In the genomic region with DNA sequence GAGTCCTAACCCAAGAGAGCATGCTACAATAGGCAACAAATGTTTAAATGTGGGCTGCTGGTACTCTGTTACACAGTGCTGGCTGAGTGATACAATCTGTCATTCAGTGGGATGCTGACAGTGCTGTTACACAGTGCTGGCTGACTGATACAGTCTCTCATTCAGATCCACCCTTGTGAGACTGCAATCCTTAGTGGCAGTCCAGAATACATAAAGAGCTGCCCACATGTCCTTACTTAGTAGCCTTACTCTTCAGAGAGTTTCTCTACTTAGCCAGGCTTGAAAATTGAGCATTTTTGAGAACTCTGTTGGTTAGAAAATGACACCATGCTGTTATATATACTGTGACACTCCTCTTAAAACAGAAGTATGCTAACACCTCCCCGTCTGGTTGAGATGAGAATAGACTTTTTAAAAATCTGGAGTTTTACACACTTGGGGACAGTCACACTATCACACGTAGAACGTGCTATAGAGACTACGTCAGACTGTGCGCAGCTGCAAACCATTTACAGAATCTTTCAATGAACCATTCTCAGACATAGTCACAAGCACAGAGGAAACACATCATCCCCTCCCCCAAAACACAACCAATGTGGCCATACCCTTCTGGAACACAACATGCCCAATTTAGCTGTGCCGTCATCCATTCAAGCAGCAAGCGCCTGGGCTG, we compare ENCODE assay signal across 17 mouse cellular contexts. TPM values are rescaled to one million over a fixed set of nuclear protein-coding genes. Genes with fewer than 3 reads are reported as not detected.
"Had no signal": no experiment of that assay in that cellular context is flagged by ENCODE, and none has a peak within 500 bp of the region (broad histone marks: within the 10 kb centered on the region; RNA-seq: fewer than 3 reads in every experiment).

No protein-coding gene starts in this region.

- H3K27me3 ChIP-seq: neural tube, embryonic 15.5 days had no signal

- H3K9me3 ChIP-seq: limb, embryonic 15.5 days; liver, embryonic 12.5 days; midbrain, embryonic 10.5 days; neural tube, embryonic 15.5 days had no signal

- DNase-seq: kidney, adult 8-10 months; kidney, postnatal 25 days; lung, embryonic 14.5 days; lung, postnatal 10 days; lung, postnatal 4 days; midbrain, embryonic 14.5 days; thymus, adult 18-20 months; thymus, postnatal 14 days had no signal

- H3K4me3 ChIP-seq: limb, embryonic 15.5 days; liver, embryonic 12.5 days; midbrain, embryonic 10.5 days; myocyte; neural tube, embryonic 15.5 days had no signal

- H3K4me2 ChIP-seq: limb, embryonic 15.5 days; liver, embryonic 12.5 days; lung, embryonic 14.5 days; neural tube, embryonic 15.5 days had no signal

- ATAC-seq: intestine, embryonic 16.5 days; liver, embryonic 12.5 days had no signal

- H3K27ac ChIP-seq: limb, embryonic 15.5 days; liver, embryonic 12.5 days; midbrain, embryonic 10.5 days; neural tube, embryonic 15.5 days; stomach, postnatal 0 days had no signal

- H3K9ac ChIP-seq: limb, embryonic 15.5 days; liver, embryonic 12.5 days; lung, embryonic 14.5 days; neural tube, embryonic 15.5 days had no signal

- H3K36me3 ChIP-seq: limb, embryonic 15.5 days; liver, embryonic 12.5 days; midbrain, embryonic 10.5 days; neural tube, embryonic 15.5 days had no signal

RNA-seq across cellular contexts. Expression of gene Diras1, which starts 19.3 kb away (rescaled TPM):
- total RNA-seq: megakaryocyte, adult 5-6 weeks had no signal
- polyA plus RNA-seq: liver, embryonic 12.5 days; liver, embryonic 16.5 days had no signal
